Mouse (Mus musculus): Measurements from ENCODE around the gene Hapln4.

DNA sequence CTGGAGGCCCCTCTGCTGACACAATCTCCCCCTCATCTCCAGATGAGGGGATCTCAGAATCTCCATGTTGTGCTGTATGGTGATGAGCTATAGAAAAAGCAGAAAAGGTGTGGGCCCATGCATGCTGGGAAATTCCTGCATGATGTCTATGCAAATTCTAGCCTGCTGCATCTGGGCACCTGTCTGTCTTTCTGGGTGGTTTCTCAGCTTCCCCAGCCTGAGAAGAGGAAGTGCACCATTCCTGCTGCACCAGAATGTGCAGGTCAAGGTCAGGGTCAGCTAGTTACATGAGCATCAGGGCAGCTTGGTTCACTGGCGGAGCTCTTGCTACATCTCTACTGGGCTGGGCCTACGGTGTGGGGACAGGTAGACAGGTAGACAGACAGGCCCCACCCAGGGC is 27.2 kb downstream of the Hapln4 start:
- TF ChIP-seq CTCF (IDR thresholded peaks at IDR 0.05; ENCODE audit: control insufficient read depth, insufficient read depth, low read length) = no peak
- no peak for TF ChIP-seq POLR2A (IDR thresholded peaks at IDR 0.05; ENCODE audit: borderline replicate concordance, control insufficient read depth, low read depth, low read length)

Data from bone marrow, adult 2 months (tissue).